Mouse (Mus musculus): ENCODE measurements around the gene Tmem33. TPM values are rescaled to one million over a fixed set of nuclear protein-coding genes. Genes with fewer than 3 reads are reported as not detected.

Gene Tmem33
- 85.3 and 88.1 TPM in 2 replicates for polyA plus RNA-seq (2015; fragmentation: Nextera tagmentation; extraction: Ambion mirVana)

- peak within 1 kb of the TSS; percentile 94 for H3K27ac ChIP-seq
- peak within 1 kb of the TSS; percentile 62 for H3K4me2 ChIP-seq
- peak; percentile 83 for ATAC-seq (ENCODE audit: insufficient number of reproducible peaks, low FRiP score, low TSS enrichment, low read depth)
- peaks cover 6% of the 10 kb centered on the region; the same call in 1 of the 2 replicates for H3K4me1 ChIP-seq
- under 1% methylated on average over 67 of the region's 67 CpGs for WGBS
- H3K27me3 ChIP-seq: no peaks in the 10 kb centered on the region
- H3K9ac ChIP-seq: peak within 1 kb of the TSS; percentile 66
- peak within 1 kb of the TSS; percentile 88 for H3K4me3 ChIP-seq
- H3K36me3 ChIP-seq: peaks cover 16% of the 10 kb centered on the region
- H3K9me3 ChIP-seq: no peaks in the 10 kb centered on the region
Measured at GRCm38 (mm10) chr5:67260531-67261371, at the start of gene Tmem33. Tmem33 (plus strand) TSS chr5:67260565.

DNA sequence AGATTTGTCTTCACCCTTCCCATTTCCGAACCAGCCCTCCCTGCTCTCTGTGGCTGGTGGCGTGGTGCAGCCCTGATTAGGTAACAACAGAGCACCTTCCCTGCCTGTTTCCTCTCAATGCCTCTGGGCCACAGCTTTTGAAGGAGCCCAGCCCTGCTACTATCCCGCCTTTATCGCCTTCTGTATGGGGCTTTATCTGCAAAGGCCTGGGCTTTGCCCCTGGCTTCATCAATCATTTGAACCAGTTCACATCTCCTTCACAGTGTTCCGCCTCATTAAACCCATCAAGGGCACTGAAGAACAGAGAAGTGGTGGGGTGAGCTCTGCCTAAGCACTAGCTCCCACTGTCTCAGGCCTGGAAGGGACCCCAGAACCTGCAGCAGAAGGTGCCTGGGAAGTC is 47.2 kb upstream of the Tmem33 start:
- peaks cover 70% of the 10 kb centered on the region for H3K27me3 ChIP-seq
- no peak overlapping the region for H3K4me3 ChIP-seq
- H3K9me3 ChIP-seq: no peaks in the 10 kb centered on the region
- peaks cover 15% of the 10 kb centered on the region for H3K4me1 ChIP-seq
- no peak overlapping the region for H3K9ac ChIP-seq
- no peak for ATAC-seq (ENCODE audit: insufficient number of reproducible peaks, low FRiP score, low TSS enrichment, low read depth)
- WGBS: 20% methylated on average over 5 of the region's 5 CpGs
- no peak overlapping the region for H3K27ac ChIP-seq
- H3K4me2 ChIP-seq: no peak overlapping the region
- H3K36me3 ChIP-seq: no peaks in the 10 kb centered on the region

GRCm38 (mm10) chr5:67215121-67216030 is 45.0 kb upstream of the Tmem33 start:
- no peak overlapping the region for H3K9ac ChIP-seq
- H3K4me3 ChIP-seq: peak overlapping the region; percentile 25
- peak overlapping the region; percentile 38; the same call in 1 of the 2 replicates for H3K4me2 ChIP-seq
- H3K27ac ChIP-seq: no peak overlapping the region
- H3K36me3 ChIP-seq: no peaks in the 10 kb centered on the region
- peaks cover 89% of the 10 kb centered on the region for H3K27me3 ChIP-seq
- no peaks in the 10 kb centered on the region for H3K9me3 ChIP-seq
- WGBS: 3% methylated on average over 28 of the region's 28 CpGs
- peaks cover 15% of the 10 kb centered on the region for H3K4me1 ChIP-seq
- no peak for ATAC-seq (ENCODE audit: insufficient number of reproducible peaks, low FRiP score, low TSS enrichment, low read depth)

DNA sequence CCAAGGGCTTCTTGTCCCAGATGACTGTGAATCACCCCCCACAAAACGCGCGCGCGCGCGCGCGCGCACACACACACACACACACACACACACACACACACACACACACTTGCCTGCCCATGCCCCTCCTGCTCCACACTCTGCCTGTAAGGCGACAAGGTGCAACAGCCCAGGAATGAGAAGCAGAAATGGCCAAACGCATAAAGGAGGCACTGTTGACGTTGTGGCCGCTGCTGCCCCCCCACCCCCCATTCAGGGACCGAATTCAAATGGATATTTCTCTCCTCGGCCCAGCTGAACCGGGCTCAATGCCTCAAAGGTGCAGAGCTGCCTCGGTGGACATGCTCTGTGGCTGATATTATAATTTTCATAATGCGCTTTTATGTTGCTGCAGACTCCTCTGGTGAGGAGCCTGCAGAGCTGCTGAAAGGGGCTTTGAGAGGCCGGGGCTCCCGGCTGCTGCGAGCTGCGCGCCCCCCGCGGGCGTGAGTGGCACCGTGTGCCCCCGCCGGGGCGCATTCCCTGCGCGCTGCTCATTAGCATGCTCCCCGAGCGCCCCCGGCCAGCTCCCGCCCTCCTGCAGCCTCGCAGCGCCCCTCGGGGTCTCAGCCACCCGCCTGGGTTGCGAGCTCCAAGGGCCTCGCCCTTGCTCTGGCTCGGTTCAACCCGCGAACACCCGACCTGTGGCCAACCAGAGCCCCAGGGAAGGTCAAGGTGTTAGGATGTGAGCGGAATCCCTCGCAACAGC is 44.2 kb upstream of the Tmem33 start:
- H3K4me3 ChIP-seq: peak overlapping the region; percentile 25
- ATAC-seq (ENCODE audit: insufficient number of reproducible peaks, low FRiP score, low TSS enrichment, low read depth): no peak
- WGBS: 1% methylated on average over 49 of the region's 49 CpGs

DNA sequence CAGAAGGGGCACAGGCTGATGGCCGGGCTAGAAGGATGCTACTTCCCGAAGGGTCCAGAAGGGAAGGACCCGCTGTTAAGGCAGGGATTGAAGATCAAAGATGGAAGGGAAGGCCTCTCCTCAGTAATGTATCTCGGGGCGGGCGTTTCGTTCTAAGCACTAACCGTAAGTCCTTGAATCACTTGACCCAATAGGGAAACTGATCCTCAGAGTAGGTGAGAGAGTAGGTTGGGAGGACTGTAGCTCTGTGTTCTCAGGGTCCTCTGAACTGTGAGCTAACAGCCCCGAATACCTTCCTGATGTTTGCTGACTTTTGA is 43.6 kb upstream of the Tmem33 start:
- Histone ChIP-seq H3K9ac (no peak overlapping the region), H3K4me3 (peak overlapping the region; percentile 25), H3K4me1 (peaks cover 15% of the 10 kb centered on the region), H3K36me3 (no peaks in the 10 kb centered on the region), H3K9me3 (no peaks in the 10 kb centered on the region), H3K4me2 (no peak overlapping the region; the same call in 1 of the 2 replicates), H3K27ac (no peak overlapping the region), H3K27me3 (peaks cover 90% of the 10 kb centered on the region)
- ATAC-seq (ENCODE audit: insufficient number of reproducible peaks, low FRiP score, low TSS enrichment, low read depth): no peak
- WGBS: under 1% methylated on average over 9 of the region's 9 CpGs

More for the DNA sequence above, 44.2 kb upstream of the Tmem33 start:
- H3K4me1 ChIP-seq: peaks cover 15% of the 10 kb centered on the region
- no peaks in the 10 kb centered on the region for H3K9me3 ChIP-seq
- H3K27ac ChIP-seq: no peak overlapping the region
- peak overlapping the region; percentile 38 for H3K4me2 ChIP-seq
- peaks cover 89% of the 10 kb centered on the region for H3K27me3 ChIP-seq
- no peaks in the 10 kb centered on the region for H3K36me3 ChIP-seq
- H3K9ac ChIP-seq: no peak overlapping the region

DNA sequence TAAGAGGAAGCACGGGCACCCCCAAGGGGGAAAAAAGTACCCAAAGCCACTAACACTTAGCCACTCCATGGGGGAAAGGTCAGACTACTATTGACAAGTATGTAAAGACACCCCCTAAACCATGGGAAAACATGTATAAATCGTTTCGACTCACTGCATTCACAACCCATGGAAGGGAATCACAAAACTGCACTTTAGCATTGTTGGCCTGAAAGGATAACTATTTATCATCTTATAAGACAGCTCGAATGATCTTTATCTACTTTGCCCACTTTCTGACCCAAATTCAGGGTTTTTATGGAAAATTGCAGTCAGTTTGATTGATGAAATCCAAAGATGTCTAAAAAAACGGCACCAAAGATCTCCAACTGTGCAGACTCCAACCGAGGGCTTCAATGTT is 38.5 kb upstream of the Tmem33 start:
- H3K9ac ChIP-seq: no peak overlapping the region
- 0 out of 2 replicates have a peak, but pooled peaks cover 6% of the 10 kb centered on the region for H3K9me3 ChIP-seq
- peaks cover 6% of the 10 kb centered on the region; the same call in 1 of the 2 replicates for H3K4me1 ChIP-seq
- no peak overlapping the region; the same call in 1 of the 2 replicates for H3K4me2 ChIP-seq
- peaks cover 92% of the 10 kb centered on the region for H3K27me3 ChIP-seq
- no peak overlapping the region for H3K27ac ChIP-seq
- H3K4me3 ChIP-seq: peak overlapping the region; percentile 26; the same call in 1 of the 2 replicates
- WGBS: 7% methylated on average over 6 of the region's 6 CpGs
- ATAC-seq (ENCODE audit: insufficient number of reproducible peaks, low FRiP score, low TSS enrichment, low read depth): no peak
- H3K36me3 ChIP-seq: no peaks in the 10 kb centered on the region

GRCm38 (mm10) chr5:67222440-67223390 is 37.6 kb upstream of the Tmem33 start:
- Histone ChIP-seq H3K4me3 (peak overlapping the region; percentile 26), H3K27ac (no peak overlapping the region), H3K36me3 (no peaks in the 10 kb centered on the region), H3K4me2 (peak overlapping the region; percentile 36), H3K27me3 (peaks cover 95% of the 10 kb centered on the region), H3K9me3 (0 out of 2 replicates have a peak, but pooled peaks cover 6% of the 10 kb centered on the region), H3K4me1 (peaks cover 9% of the 10 kb centered on the region), H3K9ac (no peak overlapping the region)
- ATAC-seq (ENCODE audit: insufficient number of reproducible peaks, low FRiP score, low TSS enrichment, low read depth): no peak
- WGBS: 1% methylated on average over 44 of the region's 44 CpGs

DNA sequence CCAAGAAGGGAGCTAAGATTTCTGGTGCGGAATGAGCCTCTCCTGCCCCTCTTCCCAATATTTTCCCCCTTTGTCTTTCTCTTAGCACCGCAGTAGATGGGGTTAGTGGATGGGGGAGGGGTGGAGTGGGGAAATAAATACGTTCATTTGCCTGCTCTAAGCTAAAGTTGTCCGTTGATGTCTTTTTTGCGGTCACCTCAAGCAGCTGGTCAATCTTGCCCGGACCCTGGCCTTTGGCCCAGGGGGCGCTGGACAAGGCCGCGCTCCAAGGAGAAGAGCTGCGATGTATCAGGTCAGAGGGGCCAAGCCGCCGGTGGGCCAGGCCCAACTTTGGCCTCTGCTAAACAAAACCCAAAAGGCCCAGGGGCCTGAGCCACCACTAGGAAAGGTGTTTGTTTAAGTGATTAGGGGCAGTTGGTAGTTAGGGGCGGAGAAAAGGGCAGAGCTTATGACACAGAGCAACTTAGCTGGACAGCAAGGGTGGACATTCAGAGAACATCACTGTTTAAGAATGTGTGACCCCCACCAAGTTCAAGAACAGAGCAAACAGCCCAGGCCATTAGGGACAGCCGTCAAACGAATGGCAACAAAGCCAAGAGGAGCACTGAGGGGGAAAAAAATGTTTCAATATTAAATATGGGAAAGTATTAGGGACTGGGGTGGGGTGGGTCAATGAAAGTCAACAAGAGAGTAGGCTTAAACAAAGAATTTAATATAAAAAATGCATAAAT is 36.8 kb upstream of the Tmem33 start:
- Histone ChIP-seq H3K4me3 (no peak overlapping the region), H3K9ac (no peak overlapping the region), H3K27me3 (peaks cover 95% of the 10 kb centered on the region), H3K27ac (no peak overlapping the region), H3K4me1 (peaks cover 17% of the 10 kb centered on the region), H3K36me3 (no peaks in the 10 kb centered on the region), H3K9me3 (0 out of 2 replicates have a peak, but pooled peaks cover 6% of the 10 kb centered on the region), H3K4me2 (no peak overlapping the region)
- no peak for ATAC-seq (ENCODE audit: insufficient number of reproducible peaks, low FRiP score, low TSS enrichment, low read depth)
- WGBS: 6% methylated on average over 15 of the region's 15 CpGs

- H3K4me2 ChIP-seq: no peak overlapping the region
- no peak overlapping the region for H3K27ac ChIP-seq
- H3K9ac ChIP-seq: no peak overlapping the region
- peaks cover 17% of the 10 kb centered on the region for H3K4me1 ChIP-seq
- H3K9me3 ChIP-seq: 0 out of 2 replicates have a peak, but pooled peaks cover 6% of the 10 kb centered on the region
- H3K27me3 ChIP-seq: peaks cover 95% of the 10 kb centered on the region
- no peaks in the 10 kb centered on the region for H3K36me3 ChIP-seq
- H3K4me3 ChIP-seq: no peak overlapping the region
- ATAC-seq (ENCODE audit: insufficient number of reproducible peaks, low FRiP score, low TSS enrichment, low read depth): no peak
- 17% methylated on average over 6 of the region's 6 CpGs for WGBS
Measured at GRCm38 (mm10) chr5:67224122-67224502, 36.3 kb upstream of the Tmem33 start.

DNA sequence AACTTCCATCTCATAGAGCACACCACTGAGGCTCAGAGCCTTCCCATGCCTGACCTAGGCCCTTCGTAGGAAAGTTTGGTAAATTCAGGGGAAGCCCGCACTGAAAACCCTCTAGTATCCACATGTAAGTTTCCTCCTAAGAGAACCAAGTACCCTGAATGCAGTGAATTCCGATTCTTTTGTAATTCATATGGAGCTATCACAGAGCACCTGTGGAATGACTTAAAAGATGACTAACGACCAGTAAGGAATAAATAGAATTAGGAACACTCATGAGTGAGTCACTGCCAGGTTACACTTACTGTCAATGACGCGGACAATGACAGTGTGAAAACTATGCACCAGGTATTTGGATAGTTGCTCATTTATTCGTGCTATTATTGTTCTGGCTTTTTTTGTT is 34.6 kb upstream of the Tmem33 start:
- ATAC-seq (ENCODE audit: insufficient number of reproducible peaks, low FRiP score, low TSS enrichment, low read depth): no peak
- Histone ChIP-seq H3K27me3 (peaks cover 98% of the 10 kb centered on the region), H3K9me3 (0 out of 2 replicates have a peak, but pooled peaks cover 6% of the 10 kb centered on the region)

More for the DNA sequence above, 34.6 kb upstream of the Tmem33 start:
- H3K36me3 ChIP-seq: no peaks in the 10 kb centered on the region
- WGBS: 40% methylated on average over 7 of the region's 7 CpGs
- no peak overlapping the region for H3K9ac ChIP-seq
- peaks cover 27% of the 10 kb centered on the region for H3K4me1 ChIP-seq
- H3K4me2 ChIP-seq: no peak overlapping the region
- no peak overlapping the region for H3K27ac ChIP-seq
- H3K4me3 ChIP-seq: no peak overlapping the region
